ENCODE assay signal across 16 mouse cellular contexts in genomic region chr12:84525422-84525821, GRCm38 (mm10). TPM values are rescaled to one million over a fixed set of nuclear protein-coding genes. Genes with fewer than 3 reads are reported as not detected.
DNase-seq lines count a peak whose midpoint lies in the region; ATAC-seq and TF ChIP-seq lines count a peak whose summit lies in the region.
"Had no signal": no experiment of that assay in that cellular context is flagged by ENCODE, and none has a peak within 500 bp of the region (broad histone marks: within the 10 kb centered on the region; RNA-seq: fewer than 3 reads in every experiment).

No protein-coding gene starts in this region.

- H3K27ac ChIP-seq in embryonic facial prominence, embryonic 12.5 days: peak overlapping the region; percentile 37; the same call in 1 of the 2 replicates
- H3K27ac ChIP-seq in embryonic facial prominence, embryonic 10.5 days (replicated peaks): no peak overlapping the region; the same call in 1 of the 2 replicates
- no peak overlapping the region for H3K27ac ChIP-seq in kidney, postnatal 0 days
- no peak overlapping the region for H3K27ac ChIP-seq in stomach, embryonic 16.5 days (ENCODE audit: low read length)
- H3K27ac ChIP-seq: hindbrain, embryonic 15.5 days; neural tube, embryonic 13.5 days had no signal

- no peak for ATAC-seq in embryonic facial prominence, embryonic 12.5 days (ENCODE audit: insufficient number of reproducible peaks, insufficient read depth, low FRiP score, low TSS enrichment)
- no peak for ATAC-seq in kidney, postnatal 0 days (replicated peaks; ENCODE audit: low FRiP score, low read depth)
- ATAC-seq in activated CD4-positive, CD25-positive, alpha-beta regulatory T cell, adult 4 months: peak; percentile 73
- ATAC-seq in stomach, embryonic 16.5 days (ENCODE audit: insufficient read depth, low FRiP score): peak; percentile 62; the same call in 1 of the 2 replicates
- no peak for ATAC-seq in erythroid progenitor cell, adult 5-6 weeks (replicated peaks; ENCODE audit: low FRiP score, poor library complexity, severe bottlenecking)

- 0 out of 2 replicates have a peak, but pooled peaks cover 2% of the 10 kb centered on the region for H3K36me3 ChIP-seq in embryonic facial prominence, embryonic 12.5 days
- peaks cover 14% of the 10 kb centered on the region for H3K36me3 ChIP-seq in embryonic facial prominence, embryonic 10.5 days (replicated peaks)
- H3K36me3 ChIP-seq in kidney, postnatal 0 days (ENCODE audit: insufficient read depth, low read length): no peaks in the 10 kb centered on the region
- H3K36me3 ChIP-seq in stomach, embryonic 16.5 days (ENCODE audit: control insufficient read depth, insufficient read depth, low read length): no peaks in the 10 kb centered on the region
- H3K36me3 ChIP-seq: hindbrain, embryonic 15.5 days; neural tube, embryonic 13.5 days had no signal

- H3K9ac ChIP-seq in embryonic facial prominence, embryonic 12.5 days: no peak overlapping the region
- no peak overlapping the region for H3K9ac ChIP-seq in kidney, postnatal 0 days (ENCODE audit: low read depth, low read length)
- no peak overlapping the region for H3K9ac ChIP-seq in stomach, embryonic 16.5 days (ENCODE audit: low read length)
- H3K9ac ChIP-seq: hindbrain, embryonic 15.5 days; neural tube, embryonic 13.5 days had no signal

- H3K4me2 ChIP-seq in embryonic facial prominence, embryonic 12.5 days (replicated peaks): no peak overlapping the region
- H3K4me2 ChIP-seq in kidney, postnatal 0 days (ENCODE audit: low read length): no peak overlapping the region
- no peak overlapping the region for H3K4me2 ChIP-seq in stomach, embryonic 16.5 days (ENCODE audit: low read depth, low read length)
- H3K4me2 ChIP-seq: hindbrain, embryonic 15.5 days; neural tube, embryonic 13.5 days had no signal

- 87% methylated on average over 12 of the region's 12 CpGs for WGBS in embryonic facial prominence, embryonic 12.5 days
- 89% methylated on average over 12 of the region's 12 CpGs for WGBS in embryonic facial prominence, embryonic 10.5 days
- 58% methylated on average over 12 of the region's 12 CpGs for WGBS in kidney, postnatal 0 days
- WGBS in stomach, embryonic 16.5 days: 69% methylated on average over 12 of the region's 12 CpGs

- TF ChIP-seq CTCF in kidney, postnatal 0 days (IDR thresholded peaks at IDR 0.05; ENCODE audit: low read depth): no peak

- no peak for DNase-seq in embryonic facial prominence, embryonic 10.5 days (ENCODE audit: low spot score)
- DNase-seq in kidney, postnatal 0 days (ENCODE audit: low spot score): peak; percentile 77
- no peak for DNase-seq in kidney, postnatal 10 days
- DNase-seq in adrenal gland, adult 8-10 months: no peak
- DNase-seq: cerebellum, adult 11 months; kidney, postnatal 14 days had no signal

- no peak overlapping the region for H3K4me3 ChIP-seq in embryonic facial prominence, embryonic 12.5 days
- no peak overlapping the region for H3K4me3 ChIP-seq in embryonic facial prominence, embryonic 10.5 days
- H3K4me3 ChIP-seq in kidney, postnatal 0 days (replicated peaks; ENCODE audit: low read depth, low read length): no peak overlapping the region
- H3K4me3 ChIP-seq in stomach, embryonic 16.5 days (replicated peaks; ENCODE audit: low read length): no peak overlapping the region
- H3K4me3 ChIP-seq: hindbrain, embryonic 15.5 days; neural tube, embryonic 13.5 days had no signal

- H3K4me1 ChIP-seq in embryonic facial prominence, embryonic 12.5 days: peaks cover 15% of the 10 kb centered on the region
- H3K4me1 ChIP-seq in embryonic facial prominence, embryonic 10.5 days: peaks cover 28% of the 10 kb centered on the region
- 0 out of 2 replicates have a peak, but pooled peaks cover 4% of the 10 kb centered on the region for H3K4me1 ChIP-seq in kidney, postnatal 0 days (replicated peaks; ENCODE audit: insufficient read depth, low read length)
- H3K4me1 ChIP-seq in stomach, embryonic 16.5 days (ENCODE audit: control insufficient read depth, insufficient read depth, low read length): peaks cover 5% of the 10 kb centered on the region; the same call in 1 of the 2 replicates

- no peaks in the 10 kb centered on the region for H3K27me3 ChIP-seq in embryonic facial prominence, embryonic 12.5 days
- no peaks in the 10 kb centered on the region for H3K27me3 ChIP-seq in embryonic facial prominence, embryonic 10.5 days (replicated peaks; ENCODE audit: low read depth, poor library complexity, severe bottlenecking)
- no peaks in the 10 kb centered on the region for H3K27me3 ChIP-seq in kidney, postnatal 0 days (ENCODE audit: insufficient read depth, low read length)
- no peaks in the 10 kb centered on the region for H3K27me3 ChIP-seq in stomach, embryonic 16.5 days (ENCODE audit: control insufficient read depth, insufficient read depth, low read length)

- no peaks in the 10 kb centered on the region for H3K9me3 ChIP-seq in embryonic facial prominence, embryonic 12.5 days
- no peaks in the 10 kb centered on the region for H3K9me3 ChIP-seq in embryonic facial prominence, embryonic 10.5 days
- no peaks in the 10 kb centered on the region for H3K9me3 ChIP-seq in kidney, postnatal 0 days (replicated peaks; ENCODE audit: low read length)
- no peaks in the 10 kb centered on the region for H3K9me3 ChIP-seq in stomach, embryonic 16.5 days (replicated peaks; ENCODE audit: control insufficient read depth, low read length)
- H3K9me3 ChIP-seq: hindbrain, embryonic 15.5 days; neural tube, embryonic 13.5 days had no signal

RNA-seq across cellular contexts. Expression of gene Vsx2, which starts 44.1 kb away (rescaled TPM):
- polyA plus RNA-seq in embryonic facial prominence, embryonic 12.5 days (2016; fragmentation: Nextera tagmentation; extraction: Ambion mirVana): 6.6 and 8.4 TPM in 2 replicates
- polyA plus RNA-seq in embryonic facial prominence, embryonic 10.5 days (2016; fragmentation: Nextera tagmentation; extraction: Ambion mirVana): 2.8 and 3.2 TPM in 2 replicates
- not detected in 2 replicates for polyA plus RNA-seq in kidney, postnatal 0 days (2015; fragmentation: Nextera tagmentation; extraction: Ambion mirVana)
- polyA plus RNA-seq in activated CD4-positive, CD25-positive, alpha-beta regulatory T cell, adult 4 months (2017; shearing (Covaris generic)): not detected
- not detected in 2 replicates for polyA plus RNA-seq in stomach, embryonic 16.5 days (2015; fragmentation: Nextera tagmentation; extraction: Ambion mirVana)
- total RNA-seq in adrenal gland, adult 8-10 months (2022): under 1 TPM in 1 of 4 experiments, not detected in 3; 0.08 TPM
- total RNA-seq in erythroid progenitor cell, adult 5-6 weeks (2015; ENCODE audit: low replicate concordance): not detected in 2 replicates
- total RNA-seq in erythroid progenitor cell, adult 5-6 weeks (2017; ENCODE audit: low replicate concordance): not detected in 2 replicates
- total RNA-seq: ES-E14; gastrocnemius, postnatal 4 days had no signal
- polyA plus RNA-seq: heart, embryonic 16.5 days; liver, embryonic 16.5 days had no signal

Comparison
In these comparisons a context has a peak if more than half of its experiments do, and no peak if none do; other contexts are left out.
1. ATAC-seq: peak in activated CD4-positive, CD25-positive, alpha-beta regulatory T cell, adult 4 months (single experiment) and stomach, embryonic 16.5 days (single experiment); none in embryonic facial prominence, embryonic 12.5 days (single experiment), kidney, postnatal 0 days (single experiment) and erythroid progenitor cell, adult 5-6 weeks (single experiment).